Mouse (Mus musculus) heart, adult 2 months (tissue): Measurements from ENCODE around the gene Kcng1. TPM values are rescaled to one million over a fixed set of nuclear protein-coding genes. Genes with fewer than 3 reads are reported as not detected.

ENCODE experiments used
- DNase-seq, 2 experiments: peaks; one replicate each; pipeline ENCODE4 v3.0.0; 2021
- H3K27ac ChIP-seq: fragments of 200-600 bp; 2 replicates; pipeline ENCODE4 v1.8.1; 2022
- H3K27me3 ChIP-seq: fragments of 200-500 bp; 2 replicates; pipeline ENCODE4 v1.6.1; 2012; ENCODE audit warnings: mild to moderate bottlenecking, low read length, inconsistent platforms, mixed read lengths; ENCODE audit not compliant: control insufficient read depth, insufficient read depth
- H3K36me3 ChIP-seq: fragments of 200-500 bp; 2 replicates; pipeline ENCODE4 v1.6.1; 2012; ENCODE audit warnings: low read length, inconsistent platforms; ENCODE audit not compliant: control insufficient read depth, insufficient read depth
- H3K4me1 ChIP-seq: fragments of 200-500 bp; 2 replicates; pipeline ENCODE4 v1.6.1; 2011; ENCODE audit warnings: low read length; ENCODE audit not compliant: control insufficient read depth, insufficient read depth
- H3K4me3 ChIP-seq: fragments of 200-600 bp; 2 replicates; pipeline ENCODE4 v1.8.1; 2022
- H3K79me2 ChIP-seq: fragments of 200-500 bp; replicated peaks from 2 replicates; pipeline ENCODE4 v1.6.1; 2012; ENCODE audit warnings: mild to moderate bottlenecking, inconsistent platforms, low read length, moderate library complexity, mixed read lengths; ENCODE audit not compliant: control insufficient read depth, insufficient read depth
- H3K9ac ChIP-seq: fragments of 200-500 bp; 2 replicates; pipeline ENCODE4 v1.6.1; 2012; ENCODE audit warnings: low read depth, mild to moderate bottlenecking, control low read depth, inconsistent platforms, low read length, mixed read lengths
- CTCF ChIP-seq: fragments of 200-600 bp; IDR thresholded peaks from 2 replicates; pipeline ENCODE4 v1.8.1; 2022; ENCODE audit warnings: antibody characterized with exemption, mild to moderate bottlenecking, moderate library complexity
- EP300 ChIP-seq: fragments of 200-500 bp; IDR thresholded peaks from 2 replicates; pipeline ENCODE4 v1.6.1; 2011; ENCODE audit warnings: low read depth, low read length, control low read depth; ENCODE audit not compliant: insufficient read depth
- POLR2A ChIP-seq: fragments of 200-500 bp; IDR thresholded peaks from 2 replicates; pipeline ENCODE4 v1.6.1; 2011; ENCODE audit warnings: mild to moderate bottlenecking, low read depth, low read length, control low read depth; ENCODE audit not compliant: insufficient read depth
- WGBS: fragments of 180-500 bp; shearing (Covaris S2); methylation state at CpG from one replicate; pipeline ENCODE4 v1.1.7; 2018; 5-methylcytosine and 5-hydroxymethylcytosine counted together
- intact Hi-C: fragments of 180-260 bp; cut with DNase I; formaldehyde crosslinking; loops from one replicate; pipeline ENCODE4 v1.15.1; 2025
- polyA plus RNA-seq: library from polyadenylated mRNA; depleted of rRNA; stranded (reverse); fragments of >200 nt; gene quantifications from 2 replicates; pipeline ENCODE4 v1.2.3, GENCODE M21; 2012
- total RNA-seq, 2 experiments: library from RNA; stranded (reverse); gene quantifications; 2 replicates each; pipeline ENCODE4 v1.2.3; 2021

Gene Kcng1
- total and polyA plus RNA-seq, 3 experiments = 0.04 TPM; not detected in 2

- TF ChIP-seq EP300 = no peak
- TF ChIP-seq POLR2A = no peak
- TF ChIP-seq CTCF = no peak
- no peak overlapping the region for H3K4me3 ChIP-seq
- H3K36me3 ChIP-seq = no peaks in the 10 kb centered on the region
- H3K27me3 ChIP-seq = no peaks in the 10 kb centered on the region
- DNase-seq = no peak
- 69% methylated on average over 3 of the region's 3 CpGs for WGBS
- no peaks in the 10 kb centered on the region for H3K79me2 ChIP-seq
- intact Hi-C loops = no loop called here
- no peak overlapping the region for H3K27ac ChIP-seq
- H3K4me1 ChIP-seq = no peaks in the 10 kb centered on the region
- H3K9ac ChIP-seq = no peak overlapping the region
Measured at GRCm38 (mm10) chr2:168256506-168256905, 25.0 kb downstream of the Kcng1 start.

- intact Hi-C loops = loop anchor here (5.0 kb wide), 1 partner anchor 373 kb away; no protein-coding TSS in a partner anchor
- DNase-seq = no peak
- Histone ChIP-seq H3K9ac (no peak overlapping the region), H3K4me1 (no peaks in the 10 kb centered on the region; the same call in 1 of the 2 replicates), H3K27ac (no peak overlapping the region), H3K36me3 (no peaks in the 10 kb centered on the region), H3K4me3 (no peak overlapping the region), H3K27me3 (no peaks in the 10 kb centered on the region), H3K79me2 (no peaks in the 10 kb centered on the region)
- TF ChIP-seq POLR2A (no peak), CTCF (no peak), EP300 (no peak)
- 19% methylated on average over 7 of the region's 7 CpGs for WGBS
Measured at GRCm38 (mm10) chr2:168253822-168254221, 27.7 kb downstream of the Kcng1 start.

- Histone ChIP-seq H3K27ac (no peak overlapping the region), H3K4me3 (no peak overlapping the region), H3K4me1 (no peaks in the 10 kb centered on the region; the same call in 1 of the 2 replicates), H3K9ac (no peak overlapping the region), H3K36me3 (no peaks in the 10 kb centered on the region), H3K27me3 (no peaks in the 10 kb centered on the region), H3K79me2 (no peaks in the 10 kb centered on the region)
- TF ChIP-seq CTCF = peak; percentile 65
- no peak for TF ChIP-seq POLR2A
- TF ChIP-seq EP300 = no peak
- intact Hi-C loops = loop anchor here (5.0 kb wide), 1 partner anchor 375 kb away; no protein-coding TSS in a partner anchor
- WGBS = 15% methylated on average over 16 of the region's 16 CpGs
- DNase-seq = no peak
Measured at GRCm38 (mm10) chr2:168252639-168253292, 28.8 kb downstream of the Kcng1 start.

DNA sequence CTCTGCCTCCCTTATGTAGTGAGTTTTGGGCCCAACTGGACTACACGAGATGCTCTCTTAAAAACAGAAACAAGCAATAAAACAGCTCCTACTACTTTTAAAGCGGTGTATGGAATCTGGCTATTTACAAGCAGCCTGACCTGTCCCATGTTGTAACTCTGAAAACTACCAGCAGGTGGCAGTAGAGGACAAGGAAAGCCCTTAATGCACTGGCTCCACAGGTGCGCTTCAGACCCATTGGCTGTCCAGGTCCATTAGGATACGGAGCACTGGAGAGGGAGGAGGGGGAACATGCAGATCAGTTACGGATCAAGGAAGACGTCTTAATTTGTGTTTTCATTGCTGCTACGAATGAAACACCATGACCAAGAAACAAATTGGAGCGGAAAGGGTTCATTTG, 31.3 kb downstream of the Kcng1 start:
- no peak overlapping the region for H3K9ac ChIP-seq
- H3K4me3 ChIP-seq = no peak overlapping the region
- H3K27ac ChIP-seq = no peak overlapping the region
- WGBS = 19% methylated on average over 8 of the region's 8 CpGs
- TF ChIP-seq CTCF = peak; percentile 92
- TF ChIP-seq EP300 = peak; percentile 78; the same call in 1 of the 2 replicates
- TF ChIP-seq POLR2A = no peak
- H3K79me2 ChIP-seq = no peaks in the 10 kb centered on the region
- peak; percentile 66 to 77 for DNase-seq
- H3K36me3 ChIP-seq = no peaks in the 10 kb centered on the region
- no peaks in the 10 kb centered on the region; the same call in 1 of the 2 replicates for H3K4me1 ChIP-seq
- intact Hi-C loops = loop anchor here (1.0 to 5.0 kb wide), 2 partner anchors 195 to 377 kb away; no protein-coding TSS in a partner anchor
- no peaks in the 10 kb centered on the region; the same call in 1 of the 2 replicates for H3K27me3 ChIP-seq

GRCm38 (mm10) chr2:168248856-168249245, 32.7 kb downstream of the Kcng1 start:
- no peak overlapping the region for H3K27ac ChIP-seq
- DNase-seq = no peak
- H3K36me3 ChIP-seq = no peaks in the 10 kb centered on the region
- intact Hi-C loops = no loop called here
- no peak overlapping the region for H3K9ac ChIP-seq
- H3K27me3 ChIP-seq = no peaks in the 10 kb centered on the region; the same call in 1 of the 2 replicates
- TF ChIP-seq EP300 (no peak), CTCF (peak; percentile 41)
- WGBS = 37% methylated on average over 2 of the region's 2 CpGs
- H3K4me3 ChIP-seq = no peak overlapping the region
- no peaks in the 10 kb centered on the region; the same call in 1 of the 2 replicates for H3K4me1 ChIP-seq
- no peaks in the 10 kb centered on the region for H3K79me2 ChIP-seq

GRCm38 (mm10) chr2:168248167-168248855, 33.2 kb downstream of the Kcng1 start:
- no peaks in the 10 kb centered on the region; the same call in 1 of the 2 replicates for H3K4me1 ChIP-seq
- no peaks in the 10 kb centered on the region for H3K79me2 ChIP-seq
- intact Hi-C loops = no loop called here
- H3K4me3 ChIP-seq = no peak overlapping the region
- no peak for DNase-seq
- no peak for TF ChIP-seq EP300
- no peak for TF ChIP-seq CTCF
- TF ChIP-seq POLR2A = no peak
- WGBS = 65% methylated on average over 8 of the region's 8 CpGs
- H3K9ac ChIP-seq = no peak overlapping the region
- no peaks in the 10 kb centered on the region for H3K36me3 ChIP-seq
- no peaks in the 10 kb centered on the region; the same call in 1 of the 2 replicates for H3K27me3 ChIP-seq
- H3K27ac ChIP-seq = no peak overlapping the region
